Mouse (Mus musculus) midbrain, embryonic 14.5 days (tissue): ENCODE measurements at regions not wholly inside any gene's neighbourhood (a gene's known extent, or its start where the extent isn't known, plus 50 kb on each side); places are given as distances from the start of the nearest gene placed in this dataset.

ENCODE experiments used
- ATAC-seq: fragments of 200-750 bp; cut with Nextera tagmentation; 2 replicates; pipeline ENCODE4 v1.8.0; 2017; ENCODE audit warnings: moderate number of reproducible peaks, moderate library complexity; ENCODE audit not compliant: low FRiP score, low TSS enrichment
- DNase-seq: peaks from one replicate; pipeline ENCODE4 v3.0.0-alpha.2; 2015
- H3K27ac ChIP-seq: fragments of 300-500 bp; sonication (generic); replicated peaks from 2 replicates; pipeline ENCODE4 v1.5.1; 2014; ENCODE audit warnings: mild to moderate bottlenecking, low read depth, low read length, moderate library complexity
- H3K27me3 ChIP-seq: fragments of 300-500 bp; sonication (generic); 2 replicates; pipeline ENCODE4 v1.6.1; 2014; ENCODE audit warnings: low read length, control low read depth, mixed read lengths; ENCODE audit not compliant: control insufficient read depth, insufficient read depth
- H3K36me3 ChIP-seq: fragments of 300-500 bp; sonication (generic); 2 replicates; pipeline ENCODE4 v1.6.1; 2014; ENCODE audit warnings: low read length, control low read depth; ENCODE audit not compliant: control insufficient read depth, insufficient read depth
- H3K4me1 ChIP-seq: fragments of 300-500 bp; sonication (generic); 2 replicates; pipeline ENCODE4 v1.6.1; 2014; ENCODE audit warnings: mild to moderate bottlenecking, antibody characterized with exemption, low read length, control low read depth; ENCODE audit not compliant: control insufficient read depth, insufficient read depth
- H3K4me2 ChIP-seq: fragments of 300-500 bp; sonication (generic); 2 replicates; pipeline ENCODE4 v1.6.1; 2014; ENCODE audit warnings: mild to moderate bottlenecking, low read length, moderate library complexity
- H3K4me3 ChIP-seq: fragments of 300-500 bp; sonication (generic); replicated peaks from 2 replicates; pipeline ENCODE4 v1.5.1; 2014; ENCODE audit warnings: low read depth, low read length
- H3K9ac ChIP-seq: fragments of 300-500 bp; sonication (generic); replicated peaks from 2 replicates; pipeline ENCODE4 v1.6.1; 2014; ENCODE audit warnings: mild to moderate bottlenecking, low read length, moderate library complexity
- H3K9me3 ChIP-seq: fragments of 300-500 bp; sonication (generic); 2 replicates; pipeline ENCODE4 v1.6.1; 2016; ENCODE audit warnings: low read length, control low read depth, mixed read lengths; ENCODE audit not compliant: control insufficient read depth
- WGBS: fragments of 180-500 bp; shearing (Covaris S2); extraction: QIAGEN DNeasy Blood & Tissue Kit; methylation state at CpG from one replicate; pipeline ENCODE4 v1.1.7; 2014; 5-methylcytosine and 5-hydroxymethylcytosine counted together

DNA sequence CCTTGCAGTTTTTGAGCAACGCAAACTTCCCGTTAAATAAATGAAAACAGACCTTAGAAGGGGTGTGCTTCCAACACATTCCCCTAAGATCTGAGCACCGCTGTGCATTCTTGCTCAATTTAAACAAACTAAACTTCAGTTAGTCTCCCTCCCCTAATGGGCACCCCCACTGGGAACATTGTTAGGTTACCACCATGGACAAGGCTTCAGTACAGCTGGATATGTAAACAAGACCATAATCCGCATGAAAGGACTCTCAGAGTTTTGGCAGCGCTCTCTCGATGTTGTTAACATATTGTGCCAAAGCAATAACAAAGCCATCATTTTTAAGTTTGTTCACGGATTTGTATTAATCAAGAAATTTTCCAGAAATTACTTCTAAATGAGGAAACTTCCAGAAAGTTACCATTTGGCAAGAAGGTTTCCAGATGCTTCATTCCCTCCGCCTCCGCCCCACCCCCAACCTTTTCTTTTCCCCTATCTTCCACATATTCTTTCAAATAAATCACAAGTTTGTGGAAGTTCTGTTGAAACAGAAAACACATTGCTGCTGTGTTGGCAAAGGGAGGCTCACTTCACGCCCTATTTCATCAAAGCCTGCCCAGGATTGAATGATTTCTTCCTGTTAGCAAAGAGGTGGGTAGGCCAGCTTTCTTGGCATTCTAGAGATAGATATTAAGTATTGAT lies 429.6 kb upstream of the Nr2f1 start:
- Histone ChIP-seq H3K27ac (no peak overlapping the region), H3K4me3 (no peak overlapping the region), H3K36me3 (no peaks in the 10 kb centered on the region), H3K9ac (no peak overlapping the region), H3K4me1 (no peaks in the 10 kb centered on the region), H3K4me2 (no peak overlapping the region), H3K27me3 (no peaks in the 10 kb centered on the region), H3K9me3 (no peaks in the 10 kb centered on the region)
- DNase-seq (peak; percentile 45), ATAC-seq (no peak)
- WGBS: 33% methylated on average over 10 of the region's 10 CpGs

DNA sequence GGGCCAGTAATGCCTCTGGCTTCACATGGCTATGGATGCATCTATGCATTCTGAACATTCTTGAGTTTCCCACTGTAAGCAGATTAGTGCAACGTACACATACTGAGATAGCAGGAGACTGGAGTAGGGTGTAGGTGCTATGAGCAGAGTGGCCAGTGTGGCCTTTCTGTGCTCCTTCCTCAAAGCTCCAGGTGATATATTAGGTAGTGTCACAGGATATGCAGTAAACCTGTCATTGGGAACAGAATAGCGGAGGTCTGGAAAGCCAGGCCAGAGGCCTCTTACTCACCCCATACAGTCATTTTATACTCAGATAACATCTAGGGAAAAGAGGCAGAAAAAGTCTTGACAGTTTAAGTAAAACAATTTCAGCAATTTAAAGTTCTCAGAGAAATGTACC lies 424.1 kb upstream of the Nr2f1 start:
- Histone ChIP-seq H3K4me3 (no peak overlapping the region), H3K4me1 (no peaks in the 10 kb centered on the region), H3K9ac (no peak overlapping the region), H3K27me3 (no peaks in the 10 kb centered on the region), H3K27ac (no peak overlapping the region), H3K36me3 (no peaks in the 10 kb centered on the region), H3K4me2 (no peak overlapping the region), H3K9me3 (no peaks in the 10 kb centered on the region)
- ATAC-seq: no peak
- no peak for DNase-seq
- 89% methylated on average over 2 of the region's 2 CpGs for WGBS

- no peak for DNase-seq
- H3K9ac ChIP-seq: no peak overlapping the region
- H3K27ac ChIP-seq: no peak overlapping the region
- no peak overlapping the region for H3K4me3 ChIP-seq
- H3K36me3 ChIP-seq: no peaks in the 10 kb centered on the region
- ATAC-seq: no peak
- WGBS: 92% methylated on average over 1 of the region's 1 CpGs
- H3K9me3 ChIP-seq: no peaks in the 10 kb centered on the region
- H3K4me1 ChIP-seq: 0 out of 2 replicates have a peak, but pooled peaks cover 5% of the 10 kb centered on the region
- no peaks in the 10 kb centered on the region for H3K27me3 ChIP-seq
- no peak overlapping the region for H3K4me2 ChIP-seq
Observed at GRCm38 (mm10) chr13:78602861-78603211, 403.3 kb upstream of the Nr2f1 start.

DNA sequence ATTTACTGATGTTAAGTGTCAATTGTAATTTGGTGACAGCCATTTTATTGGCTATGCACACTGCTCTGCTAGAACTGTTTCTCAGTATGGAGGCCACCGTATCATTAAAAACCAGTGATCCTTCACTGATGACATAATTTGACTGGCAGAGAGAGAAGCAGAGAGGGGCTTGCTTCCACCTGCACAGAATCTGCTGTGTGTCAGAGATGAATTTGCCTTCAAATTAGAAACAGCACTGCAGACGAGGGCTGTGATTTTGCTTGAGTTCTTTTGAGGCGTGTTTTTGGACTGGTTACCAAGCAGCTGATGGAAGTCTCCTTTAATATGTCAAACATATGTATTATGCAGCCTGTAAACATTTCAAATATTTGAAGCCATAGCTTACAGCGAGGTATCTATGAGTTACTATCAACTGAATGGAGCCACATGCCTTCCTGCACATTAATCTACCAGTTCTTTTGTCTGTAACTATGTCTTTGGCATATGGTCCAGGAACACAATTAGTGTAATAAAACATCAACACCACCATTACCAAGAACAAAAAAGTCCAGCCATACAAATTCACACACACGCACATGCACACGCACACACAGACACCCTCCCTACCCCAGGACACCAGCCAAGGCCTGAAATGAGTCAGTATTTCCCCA lies 402.8 kb upstream of the Nr2f1 start:
- H3K4me2 ChIP-seq: no peak overlapping the region
- 0 out of 2 replicates have a peak, but pooled peaks cover 5% of the 10 kb centered on the region for H3K4me1 ChIP-seq
- no peaks in the 10 kb centered on the region for H3K27me3 ChIP-seq
- H3K36me3 ChIP-seq: no peaks in the 10 kb centered on the region
- WGBS: 51% methylated on average over 6 of the region's 6 CpGs
- H3K4me3 ChIP-seq: no peak overlapping the region
- no peaks in the 10 kb centered on the region for H3K9me3 ChIP-seq
- no peak; the same call in 1 of the 2 replicates for ATAC-seq
- peak; percentile 36 for DNase-seq
- no peak overlapping the region for H3K9ac ChIP-seq
- H3K27ac ChIP-seq: no peak overlapping the region

GRCm38 (mm10) chr13:78580863-78581595 lies 381.5 kb upstream of the Nr2f1 start:
- no peak for ATAC-seq
- WGBS: 11% methylated on average over 7 of the region's 7 CpGs
- DNase-seq: peak; percentile 48
- Histone ChIP-seq H3K9me3 (no peaks in the 10 kb centered on the region), H3K4me1 (peaks cover 15% of the 10 kb centered on the region), H3K36me3 (no peaks in the 10 kb centered on the region), H3K27me3 (no peaks in the 10 kb centered on the region), H3K4me2 (no peak overlapping the region), H3K27ac (peak overlapping the region; percentile 8; the same call in 1 of the 2 replicates), H3K4me3 (no peak overlapping the region), H3K9ac (no peak overlapping the region)

DNA sequence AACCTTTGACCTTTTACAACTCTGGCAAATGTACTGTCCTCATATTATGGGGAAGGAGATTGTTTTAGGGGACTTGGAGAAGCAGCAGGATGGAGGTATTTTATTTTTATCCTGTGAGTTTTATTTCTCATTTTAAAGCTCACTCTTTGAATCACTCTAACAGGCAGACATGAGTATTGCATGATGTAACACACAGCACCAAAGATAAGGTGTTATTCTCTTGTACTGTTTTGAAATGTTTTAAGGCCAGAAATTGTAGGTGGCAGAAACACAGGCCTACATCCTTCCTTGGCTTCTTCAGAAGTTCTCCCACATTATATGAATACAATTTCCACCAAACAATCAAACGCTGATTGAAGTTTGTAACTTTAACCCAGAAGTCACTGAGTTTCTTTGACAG lies 377.9 kb upstream of the Nr2f1 start:
- Histone ChIP-seq H3K4me2 (no peak overlapping the region), H3K9ac (no peak overlapping the region), H3K27ac (no peak overlapping the region), H3K4me1 (peaks cover 12% of the 10 kb centered on the region), H3K36me3 (no peaks in the 10 kb centered on the region), H3K4me3 (no peak overlapping the region), H3K27me3 (no peaks in the 10 kb centered on the region), H3K9me3 (no peaks in the 10 kb centered on the region)
- DNase-seq: no peak
- 88% methylated on average over 1 of the region's 1 CpGs for WGBS
- ATAC-seq: no peak

GRCm38 (mm10) chr13:78576300-78577296 lies 377.0 kb upstream of the Nr2f1 start:
- 0 out of 2 replicates have a peak, but pooled peaks have one; percentile 53 for ATAC-seq
- H3K27me3 ChIP-seq: no peaks in the 10 kb centered on the region
- H3K4me3 ChIP-seq: no peak overlapping the region
- H3K27ac ChIP-seq: no peak overlapping the region
- no peak overlapping the region for H3K4me2 ChIP-seq
- 12% methylated on average over 9 of the region's 9 CpGs for WGBS
- no peak for DNase-seq
- peaks cover 8% of the 10 kb centered on the region for H3K4me1 ChIP-seq
- H3K9ac ChIP-seq: no peak overlapping the region
- no peaks in the 10 kb centered on the region for H3K9me3 ChIP-seq
- no peaks in the 10 kb centered on the region for H3K36me3 ChIP-seq

DNA sequence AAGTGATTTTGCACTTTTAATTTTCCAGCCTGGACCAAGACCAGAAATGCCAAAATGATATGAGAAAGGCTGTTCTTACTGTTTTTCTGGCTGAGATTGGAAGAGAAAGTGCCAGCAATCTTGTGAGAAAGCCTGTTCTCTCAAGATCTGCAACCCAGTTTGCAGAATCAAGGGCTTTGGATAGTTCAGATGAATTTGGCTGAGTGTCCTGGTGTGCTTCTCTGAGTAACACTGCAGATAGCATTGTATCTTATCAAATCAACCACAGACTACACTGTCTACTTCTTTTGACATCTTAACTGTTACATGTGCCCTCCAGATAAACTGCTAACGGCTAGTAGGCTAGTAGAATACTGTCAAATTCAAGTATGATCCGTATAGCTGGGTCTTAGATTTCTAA lies 371.5 kb upstream of the Nr2f1 start:
- no peak for DNase-seq
- ATAC-seq: no peak
- H3K27ac ChIP-seq: no peak overlapping the region
- H3K4me2 ChIP-seq: no peak overlapping the region
- H3K9me3 ChIP-seq: no peaks in the 10 kb centered on the region
- H3K4me1 ChIP-seq: 0 out of 2 replicates have a peak, but pooled peaks cover 2% of the 10 kb centered on the region
- no peak overlapping the region for H3K9ac ChIP-seq
- H3K36me3 ChIP-seq: no peaks in the 10 kb centered on the region
- H3K4me3 ChIP-seq: no peak overlapping the region
- no peaks in the 10 kb centered on the region for H3K27me3 ChIP-seq
- 76% methylated on average over 2 of the region's 2 CpGs for WGBS
